Mouse (Mus musculus): Measurements from ENCODE around the gene Mlf2. TPM values are rescaled to one million over a fixed set of nuclear protein-coding genes. Genes with fewer than 3 reads are reported as not detected.

Gene Mlf2
- polyA plus RNA-seq, 1 experiment from 2014 or later = 463 TPM

DNA sequence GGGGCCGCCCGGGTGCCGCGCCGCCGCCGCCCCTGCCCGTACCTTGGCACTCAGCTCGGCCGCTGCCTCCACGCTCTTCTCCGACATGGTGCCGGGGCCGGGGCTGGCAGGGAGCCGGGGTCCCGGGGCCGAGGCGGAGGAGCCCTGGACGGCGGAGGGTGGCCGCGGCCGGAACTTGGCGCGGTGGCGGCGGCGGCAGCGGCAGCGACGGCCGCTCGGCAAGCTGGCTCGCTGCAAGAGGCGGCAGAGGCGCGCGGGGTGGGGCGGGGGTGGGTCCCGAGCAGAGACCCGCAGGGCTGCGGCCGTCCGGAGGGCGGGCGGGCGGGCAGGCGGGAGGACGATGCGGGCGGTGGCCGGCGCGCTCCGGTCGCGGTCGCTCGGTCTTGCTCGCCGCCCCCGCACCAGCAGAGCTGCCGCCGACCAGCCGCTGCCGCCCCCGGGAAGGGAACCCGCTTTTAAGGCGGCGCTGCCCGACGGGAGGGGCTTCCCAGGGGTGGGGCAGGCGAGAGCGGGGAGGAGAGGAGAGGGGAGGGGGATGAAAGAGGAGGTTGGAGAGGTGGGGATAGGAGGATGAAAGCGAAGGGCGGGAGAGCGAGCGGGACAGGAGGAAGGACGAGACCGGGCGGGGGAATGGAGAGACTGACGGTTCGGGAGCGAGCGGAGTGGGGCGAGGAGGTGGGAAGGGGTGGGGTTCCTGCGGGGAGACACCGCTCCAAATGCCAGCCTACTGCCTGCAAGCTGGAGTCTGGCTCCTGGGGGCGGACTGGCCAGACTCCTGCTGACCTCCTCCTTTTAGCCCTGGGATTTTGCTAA, 13.5 kb upstream of the Mlf2 start:
- no peaks in the 10 kb centered on the region for H3K27me3 ChIP-seq (replicated peaks; ENCODE audit: control insufficient read depth, insufficient read depth, low read length)
- peak overlapping the region; percentile 99 for H3K9ac ChIP-seq (replicated peaks; ENCODE audit: low read depth, low read length)
- peaks cover 54% of the 10 kb centered on the region for H3K4me1 ChIP-seq (replicated peaks; ENCODE audit: control insufficient read depth, insufficient read depth, low read length)
- H3K4me2 ChIP-seq (ENCODE audit: low read length) = peak overlapping the region; percentile 77
- no peaks in the 10 kb centered on the region for H3K9me3 ChIP-seq (ENCODE audit: control insufficient read depth, low read length)
- ATAC-seq = peak; percentile 73
- peak overlapping the region; percentile 100 for H3K27ac ChIP-seq (ENCODE audit: low read length)
- under 1% methylated on average over 65 of the region's 89 CpGs for WGBS
- H3K4me3 ChIP-seq (replicated peaks; ENCODE audit: low read length) = peak overlapping the region; percentile 78
- peaks cover 14% of the 10 kb centered on the region for H3K36me3 ChIP-seq (ENCODE audit: control insufficient read depth, insufficient read depth)

DNA sequence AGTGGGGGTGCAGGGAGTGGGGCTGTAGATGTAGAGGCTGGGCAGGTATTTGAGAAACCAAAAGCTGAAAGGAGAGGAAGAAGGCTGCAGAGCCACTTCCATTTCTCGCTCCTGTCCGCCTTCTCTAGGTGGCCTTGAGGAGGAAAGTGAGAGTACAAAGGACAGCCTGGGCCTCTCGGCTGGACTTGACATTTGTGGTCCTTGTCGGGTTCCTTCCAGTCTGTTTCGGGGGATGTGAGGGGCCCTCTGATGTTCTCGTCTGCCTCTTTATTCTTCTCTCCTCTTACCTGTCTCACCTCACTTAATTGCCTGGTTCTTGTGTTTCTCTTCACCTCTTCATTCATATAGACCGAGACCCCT, 12.9 kb upstream of the Mlf2 start:
- peak overlapping the region; percentile 99 for H3K9ac ChIP-seq (replicated peaks; ENCODE audit: low read depth, low read length)
- no peaks in the 10 kb centered on the region for H3K9me3 ChIP-seq (ENCODE audit: control insufficient read depth, low read length)
- H3K4me3 ChIP-seq (replicated peaks; ENCODE audit: low read length) = peak overlapping the region; percentile 78
- peak overlapping the region; percentile 100 for H3K27ac ChIP-seq (ENCODE audit: low read length)
- H3K4me1 ChIP-seq (replicated peaks; ENCODE audit: control insufficient read depth, insufficient read depth, low read length) = peaks cover 54% of the 10 kb centered on the region
- H3K4me2 ChIP-seq (ENCODE audit: low read length) = peak overlapping the region; percentile 77
- no peaks in the 10 kb centered on the region for H3K27me3 ChIP-seq (replicated peaks; ENCODE audit: control insufficient read depth, insufficient read depth, low read length)
- H3K36me3 ChIP-seq (ENCODE audit: control insufficient read depth, insufficient read depth) = peaks cover 14% of the 10 kb centered on the region
- 7% methylated on average over 7 of the region's 7 CpGs for WGBS
- ATAC-seq = no peak

DNA sequence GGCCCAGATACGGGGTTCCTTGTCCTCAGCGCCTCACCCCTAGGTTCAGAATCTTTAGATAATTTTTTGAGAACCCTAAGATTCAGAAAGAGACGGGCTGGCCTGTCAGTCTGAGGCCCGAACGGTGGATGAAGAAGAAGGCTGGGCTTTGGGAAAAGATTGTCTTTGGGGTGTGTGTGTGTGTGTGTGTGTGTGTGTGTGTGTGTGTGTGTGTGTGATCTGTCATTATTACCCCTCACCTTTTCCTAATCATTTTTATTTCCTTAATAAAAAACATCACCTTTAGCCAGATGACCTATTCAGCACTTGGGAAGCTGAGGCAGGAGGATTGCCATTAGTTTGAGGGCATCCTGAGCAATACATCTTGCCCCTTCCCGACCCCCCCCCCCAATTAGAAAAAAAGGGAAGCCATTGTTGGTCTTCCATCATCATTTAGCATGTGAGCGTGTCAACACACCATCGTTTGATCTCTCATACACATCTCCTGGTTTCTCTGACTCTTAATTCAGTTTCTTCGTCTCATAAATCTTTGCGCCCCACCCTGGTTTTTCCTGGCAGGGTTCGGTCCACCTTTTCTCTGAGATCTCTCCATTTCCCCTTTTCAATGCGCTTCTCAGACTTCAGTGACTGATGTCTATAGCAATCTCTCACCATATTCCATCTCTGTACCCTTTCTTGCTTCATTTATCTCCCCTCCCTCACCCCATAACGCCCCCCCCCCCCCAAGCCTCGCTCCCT, 12.1 kb upstream of the Mlf2 start:
- Histone ChIP-seq H3K4me2 (ENCODE audit: low read length) (peak overlapping the region; percentile 77), H3K9me3 (ENCODE audit: control insufficient read depth, low read length) (no peaks in the 10 kb centered on the region), H3K9ac (replicated peaks; ENCODE audit: low read depth, low read length) (peak overlapping the region; percentile 99), H3K4me3 (replicated peaks; ENCODE audit: low read length) (peak overlapping the region; percentile 78), H3K4me1 (replicated peaks; ENCODE audit: control insufficient read depth, insufficient read depth, low read length) (peaks cover 48% of the 10 kb centered on the region), H3K36me3 (ENCODE audit: control insufficient read depth, insufficient read depth) (peaks cover 6% of the 10 kb centered on the region), H3K27me3 (replicated peaks; ENCODE audit: control insufficient read depth, insufficient read depth, low read length) (no peaks in the 10 kb centered on the region), H3K27ac (ENCODE audit: low read length) (peak overlapping the region; percentile 100)
- no peak for ATAC-seq
- WGBS = 15% methylated on average over 13 of the region's 14 CpGs

DNA sequence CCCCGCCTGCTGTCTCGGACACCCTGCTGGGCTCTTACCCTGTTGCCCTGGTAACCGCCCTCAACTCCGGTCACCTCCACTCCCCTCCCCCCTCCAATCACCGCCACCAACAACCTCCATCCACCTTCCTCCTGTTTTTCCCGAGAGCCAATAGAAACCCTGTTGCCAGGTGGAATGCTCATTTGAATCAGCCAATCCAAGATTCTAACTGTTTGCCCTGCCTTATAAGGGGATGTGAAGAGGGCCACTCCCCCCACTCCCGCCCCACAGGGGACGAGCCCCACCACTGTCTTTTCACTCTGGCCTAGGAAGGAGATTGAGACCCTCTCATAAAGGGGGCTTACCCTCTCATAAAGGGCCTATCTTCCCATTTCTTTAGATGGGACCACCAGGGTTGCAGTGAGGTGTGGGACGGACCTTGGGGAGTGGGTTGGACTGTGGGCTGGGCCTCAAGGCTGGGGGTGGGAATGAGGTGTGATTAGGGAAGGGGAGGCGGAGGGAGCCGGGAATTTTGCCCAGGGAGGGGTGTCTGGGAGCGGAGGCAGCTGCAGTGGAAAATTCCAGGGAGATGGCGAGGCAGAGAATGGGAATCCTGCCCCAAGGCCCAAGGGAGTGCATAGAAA, 11.4 kb upstream of the Mlf2 start, which contains the start of gene Ptms:
Ptms (minus strand) TSS at position 409 of the 623 bp plus-strand sequence.
- whole genome bisulfite sequencing = 0% methylated on average over 13 of the region's 13 CpGs
- H3K27me3 ChIP-seq (replicated peaks; ENCODE audit: control insufficient read depth, insufficient read depth, low read length) = no peaks in the 10 kb centered on the region

DNA sequence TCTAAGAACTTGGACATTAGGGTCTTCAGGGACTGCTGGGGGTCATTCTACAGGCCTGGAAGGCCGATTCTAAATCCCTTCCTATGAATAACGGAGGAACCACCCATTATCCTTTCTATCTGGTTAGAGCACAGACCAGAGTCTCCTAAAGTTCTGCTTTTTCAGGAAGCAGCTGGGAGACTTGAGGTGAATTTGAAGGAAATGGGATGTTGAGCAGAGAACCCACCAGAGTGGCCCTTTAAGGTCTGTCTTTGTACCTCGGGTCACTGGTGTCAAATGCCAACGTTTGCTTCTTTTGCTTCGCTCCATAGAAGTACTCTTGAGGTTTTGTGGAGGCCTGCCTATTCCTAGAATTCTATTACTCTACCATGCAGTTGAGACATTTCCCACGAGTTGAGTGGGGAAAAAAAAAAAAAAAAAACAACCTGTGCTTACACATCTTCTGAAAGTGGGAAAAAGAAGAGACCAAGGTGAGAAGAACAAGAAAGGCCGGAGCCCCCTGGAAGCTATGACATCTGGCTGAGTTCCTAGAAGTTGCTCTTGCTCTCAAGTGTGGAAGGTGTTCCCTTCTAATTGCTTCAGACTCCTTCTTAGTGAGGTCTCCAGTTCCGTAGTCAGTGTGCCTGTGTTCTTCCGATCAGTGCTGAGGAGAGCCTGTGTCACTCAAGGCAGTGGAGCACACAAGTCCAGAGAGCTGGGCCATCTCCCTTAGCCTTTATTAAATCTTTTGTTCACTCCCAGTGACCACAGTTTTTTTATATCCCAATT, 10.7 kb upstream of the Mlf2 start:
- H3K27ac ChIP-seq (ENCODE audit: low read length) = peak overlapping the region; percentile 100
- H3K4me2 ChIP-seq (ENCODE audit: low read length) = peak overlapping the region; percentile 77
- H3K4me3 ChIP-seq (replicated peaks; ENCODE audit: low read length) = peak overlapping the region; percentile 78
- H3K9me3 ChIP-seq (ENCODE audit: control insufficient read depth, low read length) = no peaks in the 10 kb centered on the region
- no peaks in the 10 kb centered on the region for H3K27me3 ChIP-seq (replicated peaks; ENCODE audit: control insufficient read depth, insufficient read depth, low read length)
- peaks cover 38% of the 10 kb centered on the region for H3K4me1 ChIP-seq (replicated peaks; ENCODE audit: control insufficient read depth, insufficient read depth, low read length)
- WGBS = 26% methylated on average over 9 of the region's 9 CpGs
- no peak for ATAC-seq
- no peaks in the 10 kb centered on the region for H3K36me3 ChIP-seq (ENCODE audit: control insufficient read depth, insufficient read depth)
- peak overlapping the region; percentile 57 for H3K9ac ChIP-seq (replicated peaks; ENCODE audit: low read depth, low read length)

More for the DNA sequence above, 11.4 kb upstream of the Mlf2 start, which contains the start of gene Ptms:
- no peaks in the 10 kb centered on the region for H3K36me3 ChIP-seq (ENCODE audit: control insufficient read depth, insufficient read depth)
- peak within 1 kb of the TSS; percentile 99 for H3K9ac ChIP-seq (replicated peaks; ENCODE audit: low read depth, low read length)
- peaks cover 41% of the 10 kb centered on the region for H3K4me1 ChIP-seq (replicated peaks; ENCODE audit: control insufficient read depth, insufficient read depth, low read length)
- H3K4me2 ChIP-seq (ENCODE audit: low read length) = peak within 1 kb of the TSS; percentile 77
- H3K9me3 ChIP-seq (ENCODE audit: control insufficient read depth, low read length) = no peaks in the 10 kb centered on the region
- ATAC-seq = peak; percentile 81
- H3K4me3 ChIP-seq (replicated peaks; ENCODE audit: low read length) = peak within 1 kb of the TSS; percentile 78
- peak within 1 kb of the TSS; percentile 100 for H3K27ac ChIP-seq (ENCODE audit: low read length)

DNA sequence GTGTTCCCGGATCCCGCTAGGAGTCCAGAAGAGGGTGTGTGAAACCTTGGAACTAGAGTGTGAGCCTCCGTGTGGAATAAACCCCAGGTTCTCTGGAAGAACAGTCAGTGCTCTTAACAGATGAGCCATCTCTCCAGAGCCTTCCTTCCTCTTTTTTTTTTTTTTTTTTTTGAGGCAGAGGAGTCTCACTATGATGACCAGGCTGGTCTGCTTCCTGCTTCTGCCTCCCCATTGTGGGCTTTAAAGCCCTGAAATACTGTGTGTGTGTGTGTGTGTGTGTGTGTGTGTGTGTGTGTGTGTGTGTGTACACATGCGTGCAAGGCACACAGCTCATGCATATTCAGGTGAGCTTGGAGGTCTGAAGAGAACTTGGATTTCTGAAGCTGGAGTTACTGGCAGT, 9.6 kb upstream of the Mlf2 start:
- Histone ChIP-seq H3K36me3 (ENCODE audit: control insufficient read depth, insufficient read depth) (no peaks in the 10 kb centered on the region), H3K4me3 (replicated peaks; ENCODE audit: low read length) (no peak overlapping the region), H3K4me2 (ENCODE audit: low read length) (no peak overlapping the region), H3K4me1 (replicated peaks; ENCODE audit: control insufficient read depth, insufficient read depth, low read length) (peaks cover 33% of the 10 kb centered on the region), H3K27me3 (replicated peaks; ENCODE audit: control insufficient read depth, insufficient read depth, low read length) (no peaks in the 10 kb centered on the region), H3K9ac (replicated peaks; ENCODE audit: low read depth, low read length) (no peak overlapping the region), H3K27ac (ENCODE audit: low read length) (no peak overlapping the region; the same call in 1 of the 2 replicates), H3K9me3 (ENCODE audit: control insufficient read depth, low read length) (no peaks in the 10 kb centered on the region)
- 62% methylated on average over 4 of the region's 4 CpGs for WGBS
- ATAC-seq = no peak

DNA sequence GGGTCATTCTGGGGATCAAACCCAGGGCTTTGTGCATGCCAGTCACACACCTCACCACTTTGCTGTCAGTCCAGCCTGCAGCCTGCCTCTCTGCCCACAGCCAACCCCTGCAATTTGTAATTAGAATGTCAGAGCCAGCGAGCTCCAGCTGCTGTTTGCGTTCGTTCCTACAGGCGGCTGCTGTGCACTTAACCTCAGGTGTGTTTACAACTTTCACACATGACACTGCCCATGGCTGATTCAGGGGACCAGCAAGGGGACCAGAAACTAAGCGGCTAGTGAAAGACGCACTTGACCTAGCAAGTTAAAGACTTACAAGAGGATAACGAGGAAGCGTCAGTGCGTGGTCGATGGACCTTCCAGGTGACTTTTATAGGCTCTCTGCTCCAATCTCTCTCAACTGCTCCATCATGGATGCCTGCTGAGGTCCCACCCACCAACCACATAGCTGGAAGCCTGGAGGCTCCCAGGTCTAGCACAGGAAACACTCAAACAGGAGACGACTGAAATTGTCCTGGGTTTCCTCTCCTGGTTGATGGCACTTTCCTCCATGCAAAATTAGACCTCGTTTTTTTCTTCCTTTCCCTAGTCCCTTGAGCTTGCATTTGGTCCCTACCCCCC, 5.9 kb upstream of the Mlf2 start:
- no peaks in the 10 kb centered on the region for H3K27me3 ChIP-seq (replicated peaks; ENCODE audit: control insufficient read depth, insufficient read depth, low read length)
- H3K9ac ChIP-seq (replicated peaks; ENCODE audit: low read depth, low read length) = no peak overlapping the region
- H3K27ac ChIP-seq (ENCODE audit: low read length) = no peak overlapping the region
- peaks cover 17% of the 10 kb centered on the region for H3K4me1 ChIP-seq (replicated peaks; ENCODE audit: control insufficient read depth, insufficient read depth, low read length)
- 38% methylated on average over 12 of the region's 12 CpGs for WGBS
- no peak overlapping the region for H3K4me3 ChIP-seq (replicated peaks; ENCODE audit: low read length)
- no peaks in the 10 kb centered on the region for H3K9me3 ChIP-seq (ENCODE audit: control insufficient read depth, low read length)
- H3K4me2 ChIP-seq (ENCODE audit: low read length) = no peak overlapping the region
- H3K36me3 ChIP-seq (ENCODE audit: control insufficient read depth, insufficient read depth) = no peaks in the 10 kb centered on the region
- ATAC-seq = no peak

DNA sequence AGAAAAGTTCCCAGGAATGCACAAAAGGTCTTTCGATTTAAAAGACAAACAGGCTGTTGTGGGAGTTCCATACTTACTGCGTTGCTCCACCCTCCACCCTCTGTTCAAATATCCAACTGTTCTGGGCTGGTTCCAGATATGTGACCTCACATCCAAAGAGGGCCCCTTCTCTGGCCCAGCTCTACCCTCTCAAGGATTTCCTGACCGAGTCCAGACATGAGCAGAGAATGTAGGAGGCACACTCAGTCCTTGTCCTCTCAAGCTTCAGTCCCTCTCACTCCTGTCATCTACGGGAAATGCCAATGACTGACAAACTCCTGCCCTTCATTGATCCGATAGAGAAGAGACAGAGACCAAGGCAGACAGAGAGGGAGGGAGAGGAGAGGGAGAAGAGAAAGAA, 5.2 kb upstream of the Mlf2 start:
- no peak overlapping the region for H3K27ac ChIP-seq (ENCODE audit: low read length)
- H3K36me3 ChIP-seq (ENCODE audit: control insufficient read depth, insufficient read depth) = no peaks in the 10 kb centered on the region
- no peak overlapping the region for H3K4me3 ChIP-seq (replicated peaks; ENCODE audit: low read length)
- peaks cover 14% of the 10 kb centered on the region for H3K4me1 ChIP-seq (replicated peaks; ENCODE audit: control insufficient read depth, insufficient read depth, low read length)
- no peak for ATAC-seq
- H3K27me3 ChIP-seq (replicated peaks; ENCODE audit: control insufficient read depth, insufficient read depth, low read length) = no peaks in the 10 kb centered on the region
- H3K9me3 ChIP-seq (ENCODE audit: control insufficient read depth, low read length) = no peaks in the 10 kb centered on the region
- no peak overlapping the region for H3K4me2 ChIP-seq (ENCODE audit: low read length)
- 49% methylated on average over 5 of the region's 5 CpGs for WGBS
- no peak overlapping the region for H3K9ac ChIP-seq (replicated peaks; ENCODE audit: low read depth, low read length)

Measured in forebrain, embryonic 16.5 days (tissue).